Mouse (Mus musculus): ENCODE data around the gene Malrd1.
A peak's percentile ranks its signal among the peaks of the same experiment; 100 is the strongest.

Gene Malrd1

GRCm38 (mm10) chr2:16031559-16031958 lies 505.3 kb downstream of the Malrd1 start:
- DNase-seq: no peak

DNA sequence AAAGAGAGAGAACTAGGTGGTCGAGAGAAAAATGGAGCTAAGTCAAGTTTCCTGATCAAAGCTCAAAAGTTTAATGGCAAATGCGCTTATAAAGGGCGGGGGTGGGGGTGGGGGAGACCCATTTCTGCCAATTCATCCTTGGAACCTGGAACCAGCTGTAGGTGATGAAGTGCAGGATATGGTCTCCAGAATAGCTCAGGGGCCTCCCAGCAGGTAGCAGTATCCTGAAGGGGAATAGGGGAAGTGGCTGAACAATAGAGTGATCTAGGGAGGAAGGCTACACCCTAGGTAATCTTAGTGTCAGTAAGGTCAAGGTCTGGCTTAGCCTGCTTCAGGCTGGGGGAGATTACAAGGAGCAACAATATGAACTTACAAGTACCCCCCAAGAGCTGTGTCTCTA lies 506.5 kb downstream of the Malrd1 start:
- no peak for DNase-seq

- DNase-seq: no peak
These were observed 584.4 kb downstream of the Malrd1 start for GRCm38 (mm10) chr2:16110696-16111095.

DNA sequence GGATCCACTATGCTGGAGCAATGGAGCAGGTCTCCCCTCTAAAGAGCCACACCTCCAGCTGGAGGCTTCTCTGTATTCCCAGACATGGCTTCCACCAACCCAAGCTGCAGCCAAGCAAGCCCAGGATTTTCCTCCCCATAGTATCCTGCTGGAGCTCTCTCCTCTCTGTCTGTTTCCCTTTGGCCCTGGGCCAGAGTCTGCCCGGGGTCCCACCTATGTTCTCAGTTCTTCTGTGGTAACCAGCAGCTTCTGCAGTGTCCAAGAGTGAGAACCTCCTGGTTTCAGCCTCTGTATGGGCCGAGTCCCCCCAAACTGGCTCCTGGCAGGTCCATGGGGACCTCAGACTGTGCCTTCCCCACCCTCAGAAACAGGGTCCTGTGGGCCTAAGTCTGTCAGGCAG lies 587.1 kb downstream of the Malrd1 start:
- no peak for DNase-seq

GRCm38 (mm10) chr2:16147999-16148398 lies 621.7 kb downstream of the Malrd1 start:
- no peak for DNase-seq

DNA sequence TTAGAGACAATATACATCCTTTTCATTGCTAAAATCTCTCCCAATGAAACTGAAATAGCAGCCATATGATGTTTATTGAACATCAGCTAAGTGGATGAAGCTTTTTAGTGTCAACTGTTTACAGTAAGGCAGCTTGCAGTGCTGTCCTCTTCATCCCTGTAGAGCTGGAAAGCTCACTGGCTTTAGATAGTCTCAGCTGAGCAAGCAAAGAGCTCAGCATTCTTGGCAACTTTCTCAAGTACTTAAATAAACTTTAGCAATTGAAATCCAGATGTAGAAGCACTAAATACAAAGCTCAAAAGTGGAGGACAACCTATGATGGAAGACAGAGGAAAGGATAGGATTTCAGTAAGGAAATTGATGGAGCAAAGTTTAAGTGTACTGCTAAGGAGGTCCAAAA lies 626.3 kb downstream of the Malrd1 start:
- DNase-seq: no peak

DNA sequence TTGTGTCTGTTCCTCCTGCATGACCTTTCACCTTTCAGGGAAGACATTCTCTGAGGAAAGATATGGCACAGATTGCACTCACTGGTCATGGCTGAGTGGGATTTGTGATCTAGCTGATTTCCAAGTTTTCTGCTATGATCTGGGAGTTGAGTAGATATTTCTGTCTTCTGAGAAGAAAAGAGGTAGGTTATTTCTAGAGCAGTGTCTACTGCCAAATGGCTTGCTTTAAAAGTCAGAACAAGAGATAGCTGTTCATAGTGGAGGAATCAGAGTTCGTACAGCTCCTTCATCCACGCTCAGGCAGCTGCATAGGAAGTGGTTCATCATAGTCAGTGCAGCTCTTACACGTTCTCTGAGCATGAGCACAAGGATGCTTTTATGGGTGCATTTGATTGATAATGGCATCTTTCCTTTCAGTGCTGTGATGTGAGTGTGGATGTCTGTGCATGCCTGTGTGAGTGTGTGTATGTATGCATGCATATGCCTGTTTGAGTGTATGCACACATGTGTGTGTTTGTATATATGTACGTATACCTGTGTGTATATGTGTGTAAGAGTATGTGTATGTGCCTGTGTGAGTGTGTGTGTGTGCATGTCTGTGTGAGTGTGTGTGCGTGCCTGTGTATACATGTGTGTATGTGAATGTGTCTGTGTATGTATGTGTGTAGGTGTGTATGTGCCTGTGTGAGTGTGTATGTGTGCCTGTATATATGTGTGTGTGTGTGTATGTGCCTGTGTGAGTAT lies 637.1 kb downstream of the Malrd1 start:
- no peak for DNase-seq

- peak; percentile 25 to 33 for DNase-seq
These were observed 642.3 kb downstream of the Malrd1 start for GRCm38 (mm10) chr2:16168611-16169010.

- no peak for DNase-seq
These were observed 645.8 kb downstream of the Malrd1 start for GRCm38 (mm10) chr2:16172086-16172485.

GRCm38 (mm10) chr2:16173355-16173754 lies 647.1 kb downstream of the Malrd1 start:
- no peak for DNase-seq

GRCm38 (mm10) chr2:16182140-16182539 lies 655.9 kb downstream of the Malrd1 start:
- DNase-seq: no peak

DNA sequence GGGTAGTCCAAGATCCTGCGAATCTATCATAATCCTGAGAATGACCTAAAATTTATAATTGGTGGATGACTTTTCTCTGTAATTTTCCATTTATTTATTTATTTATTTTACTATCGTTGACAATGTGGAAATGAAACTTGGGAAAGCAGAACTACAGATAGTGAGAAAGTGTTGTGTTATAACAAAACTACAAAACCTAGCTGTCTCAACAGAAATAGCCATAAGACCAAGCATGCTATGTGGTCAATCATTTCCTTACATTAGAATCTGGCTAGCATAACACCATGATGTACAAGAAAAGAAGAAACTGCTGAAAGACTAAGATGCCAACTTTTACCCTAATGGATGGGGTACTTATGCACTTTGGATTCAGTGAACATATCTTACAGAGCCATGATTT lies 656.9 kb downstream of the Malrd1 start:
- DNase-seq: no peak

DNA sequence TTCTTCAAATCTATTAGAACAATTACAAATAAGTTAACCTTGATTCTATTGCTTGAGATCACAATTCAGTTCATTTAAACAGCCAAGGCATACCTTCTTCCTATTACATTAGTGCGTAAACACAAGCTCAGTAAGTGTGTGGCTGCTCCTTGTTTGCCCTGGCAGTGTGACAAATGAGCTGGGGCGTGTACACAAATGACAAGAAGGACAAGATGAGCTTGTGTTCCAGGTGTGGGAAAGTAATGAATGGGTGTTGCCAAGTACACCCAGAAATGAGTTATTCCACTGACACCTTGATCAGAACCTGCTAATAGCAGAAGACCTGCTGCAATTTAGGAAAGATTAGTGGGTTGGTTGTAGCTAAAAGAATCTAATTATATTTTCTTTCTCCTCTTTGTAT lies 683.7 kb downstream of the Malrd1 start:
- peak in 1 of 2 experiments; percentile 1 for DNase-seq

GRCm38 (mm10) chr2:16212752-16213151 lies 686.5 kb downstream of the Malrd1 start:
- no peak for DNase-seq

DNA sequence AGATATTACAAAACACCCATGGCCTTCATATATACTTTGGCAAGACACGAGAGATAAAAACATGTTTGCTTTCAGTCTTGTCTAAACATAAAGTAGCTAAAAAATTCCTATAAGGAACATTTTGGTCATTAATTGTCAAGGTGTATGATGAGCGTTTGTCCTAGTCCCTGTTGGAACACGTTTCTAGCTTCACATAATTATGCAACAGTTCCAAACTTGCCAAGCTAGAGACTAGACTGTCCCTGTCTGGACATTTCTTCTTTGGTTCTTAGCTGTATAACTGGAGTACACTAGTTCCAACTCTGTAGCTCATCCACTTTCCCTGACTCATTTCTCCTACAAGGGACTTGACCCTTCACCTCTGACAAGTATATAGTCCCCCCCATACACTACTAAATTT lies 687.8 kb downstream of the Malrd1 start:
- DNase-seq: no peak

GRCm38 (mm10) chr2:16228187-16228832 lies 702.0 kb downstream of the Malrd1 start:
- DNase-seq: no peak

DNA sequence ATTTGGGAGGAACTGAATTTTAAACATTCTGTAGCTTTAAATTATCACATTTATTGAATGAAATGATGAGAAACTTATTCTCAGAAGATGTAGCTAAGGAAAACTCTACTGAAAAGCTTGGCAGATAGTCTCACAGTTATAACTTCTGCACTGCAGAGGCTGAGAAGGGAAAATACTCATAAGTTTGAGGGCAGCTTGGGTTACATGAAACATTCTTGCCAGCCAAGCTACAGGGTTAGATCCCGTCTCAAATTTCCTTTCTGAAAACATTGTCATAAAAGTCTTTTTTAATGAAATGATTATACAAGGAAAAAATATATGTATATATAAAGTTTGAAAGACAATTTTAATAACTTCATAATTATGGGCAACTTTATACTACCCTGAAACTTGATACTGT lies 714.6 kb downstream of the Malrd1 start:
- DNase-seq: no peak

DNA sequence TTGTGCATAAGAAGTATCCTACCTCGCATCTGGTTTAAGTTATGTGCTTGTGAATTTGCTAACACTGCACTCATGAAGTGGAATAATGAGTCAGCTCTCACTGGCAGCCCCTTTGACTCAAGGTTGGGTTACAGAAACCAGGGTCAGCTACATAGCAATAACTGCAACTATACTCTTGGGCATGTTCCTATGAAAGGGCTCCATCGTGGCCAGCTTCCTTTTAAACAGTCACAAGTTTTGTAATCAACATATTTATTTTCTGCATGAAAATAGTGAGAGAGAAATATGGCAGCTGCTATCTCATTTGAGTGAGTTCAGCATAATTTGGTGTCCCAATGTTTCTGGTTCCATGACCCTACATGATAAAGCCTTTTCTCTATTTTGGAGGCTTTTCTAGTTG lies 716.8 kb downstream of the Malrd1 start:
- no peak for DNase-seq

- no peak for DNase-seq
These were observed 722.6 kb downstream of the Malrd1 start for GRCm38 (mm10) chr2:16248861-16249260.

GRCm38 (mm10) chr2:16252274-16252673 lies 726.0 kb downstream of the Malrd1 start:
- peak in 1 of 2 experiments; percentile 1 for DNase-seq
